Mouse (Mus musculus) mature B cell (primary cell): ENCODE measurements around the gene Sycn.

Experiments used
- in situ Hi-C: fragments of 300-500 bp; cut with MboI; formaldehyde crosslinking; loops from 2 replicates; pipeline ENCODE4 v1.14.3; 2019

Gene Sycn

DNA sequence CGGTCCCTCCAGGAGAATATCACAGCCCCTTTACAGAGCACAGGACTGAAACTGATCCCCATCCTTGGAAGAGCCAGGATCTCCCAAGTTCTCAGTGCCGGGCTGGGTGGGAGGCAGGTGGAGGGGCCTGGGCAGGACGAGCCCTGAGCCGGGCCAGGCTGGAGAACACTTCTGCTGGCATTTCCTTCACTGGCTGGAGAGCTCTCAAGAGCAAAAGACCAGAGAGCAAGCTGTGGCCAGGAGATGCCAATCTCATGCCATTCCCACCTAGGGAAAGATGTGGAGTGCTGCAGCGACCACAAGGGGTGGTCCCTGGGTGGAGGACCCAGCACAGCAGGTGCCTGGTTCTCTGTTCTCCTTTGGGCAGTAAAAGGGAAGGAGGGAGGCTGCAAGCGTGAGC lies 44.3 kb downstream of the Sycn start:
- in situ Hi-C loops: no loop called here

DNA sequence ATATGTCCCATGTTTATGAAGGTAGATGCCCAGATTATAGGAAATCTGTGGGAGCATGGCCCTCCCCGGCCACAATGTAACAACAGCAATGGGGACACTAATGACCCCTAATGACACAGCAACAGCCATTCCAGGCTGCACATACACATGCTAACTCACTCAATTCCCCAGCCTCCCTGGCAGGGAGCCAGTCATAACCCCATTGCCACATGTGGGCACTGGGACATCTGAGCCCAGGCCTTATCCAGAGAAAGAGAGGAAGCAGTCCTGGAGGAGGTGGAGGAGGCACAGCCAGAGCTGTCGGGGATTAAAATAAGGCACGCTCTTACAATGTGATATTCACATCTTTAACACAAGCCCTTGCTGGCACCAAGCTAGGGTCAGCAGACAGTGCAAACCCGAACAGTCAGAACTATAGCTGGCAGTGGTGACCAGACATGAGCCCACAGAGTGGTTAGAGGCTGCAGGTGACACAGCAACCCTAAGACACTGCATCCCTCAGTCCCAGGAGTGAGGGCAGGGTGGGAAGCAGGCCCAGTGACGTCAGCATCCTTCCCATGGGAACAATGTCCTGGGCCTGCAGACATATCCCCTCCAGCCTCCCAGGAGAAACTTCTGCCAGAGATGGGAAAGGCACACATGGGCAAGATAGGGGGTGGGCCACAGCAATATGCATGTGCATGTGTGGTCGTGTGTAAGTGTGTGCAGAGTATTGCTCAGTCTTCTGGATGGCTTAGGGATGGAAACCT lies 46.2 kb downstream of the Sycn start:
- in situ Hi-C loops: no loop called here

DNA sequence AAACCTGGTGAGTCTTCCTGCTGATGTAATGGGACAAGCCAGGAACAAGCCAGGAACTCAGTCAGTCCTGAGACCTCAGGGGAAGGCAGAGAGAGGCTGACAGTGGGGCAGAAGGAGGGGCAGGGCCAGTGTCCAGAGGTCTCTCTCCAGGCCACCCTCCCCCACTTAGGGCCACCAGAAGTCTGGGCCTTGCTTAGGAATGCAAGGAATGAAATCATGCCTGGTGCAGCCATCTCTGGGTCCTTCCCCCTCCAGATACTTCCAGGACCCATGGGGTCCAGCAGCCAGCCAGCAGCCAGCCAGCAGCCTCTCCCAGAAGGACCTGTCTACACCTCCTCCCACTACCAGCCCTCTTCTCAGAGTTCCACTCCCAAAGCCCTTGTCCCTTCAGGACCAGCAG lies 47.0 kb downstream of the Sycn start:
- in situ Hi-C loops: no loop called here
